ENCODE assay signal across 10 mouse cellular contexts in the genomic region with DNA sequence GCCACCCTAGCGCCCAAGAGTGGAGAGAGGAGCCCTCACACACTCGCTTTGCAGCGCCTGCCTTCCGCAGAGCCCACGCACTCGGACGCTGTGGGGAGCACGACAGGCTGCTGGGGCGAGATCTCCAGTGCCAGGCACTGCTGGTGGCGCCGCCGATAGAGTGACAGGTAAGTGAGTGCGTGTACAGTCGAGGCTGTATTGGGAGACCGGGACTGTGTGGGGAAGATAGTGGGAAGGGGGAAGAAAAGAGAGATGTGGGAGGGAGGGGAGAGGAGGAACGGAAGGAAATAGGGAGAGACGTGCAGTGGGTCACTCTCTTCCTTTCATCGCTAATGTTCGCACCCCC. TPM values are rescaled to one million over a fixed set of nuclear protein-coding genes. Genes with fewer than 3 reads are reported as not detected.
DNase-seq lines count a peak whose midpoint lies in the region; ATAC-seq lines count a peak whose summit lies in the region.
"Had no signal": no experiment of that assay in that cellular context is flagged by ENCODE, and none has a peak within 500 bp of the region (broad histone marks: within the 10 kb centered on the region; RNA-seq: fewer than 3 reads in every experiment).

TSS of gene Ghsr (plus strand) at position 76 of the 346 bp plus-strand sequence.

- no peak for ATAC-seq in kidney, embryonic 15.5 days (replicated peaks; ENCODE audit: low FRiP score)
- peak; percentile 44; the same call in 1 of the 2 replicates for ATAC-seq in hindbrain, embryonic 14.5 days (ENCODE audit: low FRiP score)
- no peak for ATAC-seq in neural tube, embryonic 11.5 days (ENCODE audit: insufficient read depth, low FRiP score, low TSS enrichment)

- peak within 1 kb of the TSS; percentile 53 for H3K4me2 ChIP-seq in kidney, embryonic 15.5 days
- H3K4me2 ChIP-seq in hindbrain, embryonic 14.5 days (replicated peaks): peak within 1 kb of the TSS; percentile 96
- H3K4me2 ChIP-seq in neural tube, embryonic 11.5 days (ENCODE audit: low read depth): peak within 1 kb of the TSS; percentile 49

- H3K27me3 ChIP-seq in kidney, embryonic 15.5 days: peaks cover 61% of the 10 kb centered on the region
- H3K27me3 ChIP-seq in embryonic facial prominence, embryonic 10.5 days (replicated peaks; ENCODE audit: low read depth, poor library complexity, severe bottlenecking): peaks cover 65% of the 10 kb centered on the region
- H3K27me3 ChIP-seq in hindbrain, embryonic 14.5 days (ENCODE audit: control insufficient read depth, insufficient read depth, low read length): peaks cover 60% of the 10 kb centered on the region
- H3K27me3 ChIP-seq in neural tube, embryonic 11.5 days (ENCODE audit: control insufficient read depth, insufficient read depth, low read length): peaks cover 35% of the 10 kb centered on the region

- WGBS in kidney, embryonic 15.5 days: under 1% methylated on average over 19 of the region's 19 CpGs
- 1% methylated on average over 19 of the region's 19 CpGs for WGBS in embryonic facial prominence, embryonic 10.5 days
- 1% methylated on average over 19 of the region's 19 CpGs for WGBS in hindbrain, embryonic 14.5 days
- WGBS in neural tube, embryonic 11.5 days: 2% methylated on average over 19 of the region's 19 CpGs

- H3K4me3 ChIP-seq in kidney, embryonic 15.5 days (replicated peaks): peak within 1 kb of the TSS; percentile 30
- H3K4me3 ChIP-seq in embryonic facial prominence, embryonic 10.5 days: peak within 1 kb of the TSS; percentile 47
- H3K4me3 ChIP-seq in hindbrain, embryonic 14.5 days (replicated peaks; ENCODE audit: low read length): peak within 1 kb of the TSS; percentile 46
- H3K4me3 ChIP-seq in neural tube, embryonic 11.5 days (ENCODE audit: low read depth, low read length): peak within 1 kb of the TSS; percentile 24

- H3K9ac ChIP-seq in kidney, embryonic 15.5 days: no peak within 1 kb of the TSS
- peak within 1 kb of the TSS; percentile 25; the same call in 1 of the 2 replicates for H3K9ac ChIP-seq in hindbrain, embryonic 14.5 days
- no peak within 1 kb of the TSS for H3K9ac ChIP-seq in neural tube, embryonic 11.5 days (ENCODE audit: low read length)

- H3K36me3 ChIP-seq in kidney, embryonic 15.5 days: no peaks in the 10 kb centered on the region
- no peaks in the 10 kb centered on the region for H3K36me3 ChIP-seq in embryonic facial prominence, embryonic 10.5 days (replicated peaks)
- H3K36me3 ChIP-seq in hindbrain, embryonic 14.5 days (replicated peaks; ENCODE audit: control insufficient read depth, insufficient read depth): no peaks in the 10 kb centered on the region
- H3K36me3 ChIP-seq in neural tube, embryonic 11.5 days (ENCODE audit: control insufficient read depth, insufficient read depth, low read length): no peaks in the 10 kb centered on the region

- H3K27ac ChIP-seq in kidney, embryonic 15.5 days: no peak within 1 kb of the TSS
- no peak within 1 kb of the TSS for H3K27ac ChIP-seq in embryonic facial prominence, embryonic 10.5 days (replicated peaks)
- no peak within 1 kb of the TSS for H3K27ac ChIP-seq in hindbrain, embryonic 14.5 days
- H3K27ac ChIP-seq in neural tube, embryonic 11.5 days (ENCODE audit: low read depth, low read length): no peak within 1 kb of the TSS

- H3K9me3 ChIP-seq in kidney, embryonic 15.5 days (replicated peaks): no peaks in the 10 kb centered on the region
- H3K9me3 ChIP-seq in embryonic facial prominence, embryonic 10.5 days: no peaks in the 10 kb centered on the region
- no peaks in the 10 kb centered on the region for H3K9me3 ChIP-seq in hindbrain, embryonic 14.5 days (ENCODE audit: control insufficient read depth, low read length)
- no peaks in the 10 kb centered on the region for H3K9me3 ChIP-seq in neural tube, embryonic 11.5 days (ENCODE audit: control insufficient read depth, low read length)

- peaks cover 17% of the 10 kb centered on the region for H3K4me1 ChIP-seq in kidney, embryonic 15.5 days
- peaks cover 15% of the 10 kb centered on the region for H3K4me1 ChIP-seq in embryonic facial prominence, embryonic 10.5 days
- peaks cover 14% of the 10 kb centered on the region for H3K4me1 ChIP-seq in hindbrain, embryonic 14.5 days (replicated peaks; ENCODE audit: control insufficient read depth, insufficient read depth, low read length)
- 0 out of 2 replicates have a peak, but pooled peaks cover 2% of the 10 kb centered on the region for H3K4me1 ChIP-seq in neural tube, embryonic 11.5 days (ENCODE audit: control insufficient read depth, insufficient read depth, low read length)

- DNase-seq in kidney, postnatal 36 days: no peak
- no peak for DNase-seq in embryonic facial prominence, embryonic 10.5 days (ENCODE audit: low spot score)
- DNase-seq in hindbrain, embryonic 14.5 days (ENCODE audit: low spot score): no peak
- peak; percentile 30 for DNase-seq in neural tube, embryonic 11.5 days (ENCODE audit: low spot score)
- DNase-seq in gastrocnemius, adult 8-10 months (ENCODE audit: low spot score in 2 of 2): no peak
- DNase-seq in ovary, postnatal 36 days (ENCODE audit: low spot score): no peak
- DNase-seq in spleen, postnatal 36 days (ENCODE audit: low spot score in 2 of 2): no peak
- DNase-seq: cerebellum, adult 11-12 months; kidney, adult 18-20 months had no signal

RNA-seq across cellular contexts. Expression of gene Ghsr, which starts in this region (rescaled TPM):
- polyA plus RNA-seq in kidney, embryonic 15.5 days (2015; fragmentation: Nextera tagmentation; extraction: Ambion mirVana): not detected in 2 replicates
- polyA plus RNA-seq in embryonic facial prominence, embryonic 10.5 days (2016; fragmentation: Nextera tagmentation; extraction: Ambion mirVana): not detected in 2 replicates
- polyA plus RNA-seq in hindbrain, embryonic 14.5 days (2014; fragmentation: Nextera tagmentation; extraction: Ambion mirVana): 0.46 and 0.73 TPM in 2 replicates
- 0.11 and 0.12 TPM in 2 replicates for polyA plus RNA-seq in neural tube, embryonic 11.5 days (2014; fragmentation: Nextera tagmentation; extraction: Ambion mirVana)
- not detected for total RNA-seq in gastrocnemius, adult 8-10 months (2022)

Comparison
In these comparisons a context has a peak if more than half of its experiments do, and no peak if none do; other contexts are left out.
1. Peak in ATAC-seq, H3K4me3 ChIP-seq, H3K9ac ChIP-seq and H3K4me2 ChIP-seq in hindbrain, embryonic 14.5 days; RNA of the gene not detected or under 1 TPM.
2. Peak in DNase-seq, H3K4me3 ChIP-seq and H3K4me2 ChIP-seq in neural tube, embryonic 11.5 days; RNA of the gene not detected or under 1 TPM.